Mouse (Mus musculus): ENCODE results near the gene Znfx1.

- TF ChIP-seq CTCF (IDR thresholded peaks at IDR 0.05; ENCODE audit: low read depth, low read length) (peak; percentile 98), POLR2A (IDR thresholded peaks at IDR 0.05; ENCODE audit: insufficient read depth, low read length) (no peak), EP300 (IDR thresholded peaks at IDR 0.05; ENCODE audit: insufficient read depth, low read depth, low read length) (peak; percentile 76; the same call in 1 of the 2 replicates)
Measured at GRCm38 (mm10) chr2:167071641-167072601, 9.1 kb upstream of the Znfx1 start.

Measured in ES-Bruce4 (cell line).